Mouse (Mus musculus): Measurements from ENCODE around the gene Macrod2. TPM values are rescaled to one million over a fixed set of nuclear protein-coding genes. Genes with fewer than 3 reads are reported as not detected.

Gene Macrod2
- total RNA-seq, 1 experiment from 2014 or later: 7.5 TPM

DNA sequence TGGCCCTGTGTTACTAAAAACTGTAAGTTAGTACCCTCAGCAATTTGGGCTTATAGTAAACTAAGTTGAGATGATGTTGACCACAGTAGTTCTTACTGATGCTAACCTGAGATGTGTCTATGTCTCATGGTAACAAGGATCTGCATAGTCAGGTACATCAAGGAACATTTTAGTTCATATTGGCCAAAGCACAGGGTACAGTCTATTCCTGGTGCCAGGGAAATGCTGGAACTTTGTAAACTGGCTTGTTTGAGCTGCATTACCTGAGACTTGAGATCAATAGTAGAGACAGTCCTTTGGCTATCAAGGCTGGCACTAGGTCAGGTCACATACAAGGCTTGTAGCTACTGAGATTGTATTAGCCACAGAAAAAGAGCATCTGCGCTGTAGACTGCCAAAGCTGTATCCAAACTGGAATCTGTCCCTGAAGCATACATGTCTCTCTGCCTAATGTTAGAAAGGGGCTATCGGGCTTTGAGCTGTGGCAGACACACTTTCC is 1986.0 kb downstream of the Macrod2 start:
- no peak for DNase-seq

DNA sequence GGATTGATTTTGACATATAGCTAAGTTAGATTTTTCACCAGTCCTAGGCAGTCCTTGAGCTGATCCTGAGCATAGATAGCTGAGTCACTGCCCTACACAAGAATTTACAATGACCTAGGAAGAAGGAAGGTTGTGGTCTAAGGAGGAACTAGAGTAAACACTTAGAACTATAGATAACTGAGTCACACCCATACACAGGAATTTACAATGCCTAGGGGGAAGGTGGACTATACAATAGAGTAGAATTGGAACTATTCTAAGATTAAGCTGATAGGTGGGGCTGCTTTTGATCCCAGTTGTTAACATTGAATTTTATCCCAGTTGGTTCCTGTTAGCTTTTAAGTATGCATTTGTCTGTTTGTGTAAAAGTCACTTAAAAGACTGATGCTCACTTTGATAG is 1998.4 kb downstream of the Macrod2 start:
- no peak for DNase-seq

- no peak for DNase-seq
Observed at GRCm38 (mm10) chr2:142399490-142399889, 2004.4 kb downstream of the Macrod2 start.

GRCm38 (mm10) chr2:142400781-142401180 is 2005.7 kb downstream of the Macrod2 start:
- DNase-seq: no peak

- no peak for DNase-seq
Observed at GRCm38 (mm10) chr2:142401359-142401758, 2006.2 kb downstream of the Macrod2 start.

- no peak for DNase-seq
Observed at GRCm38 (mm10) chr2:142403394-142403793, 2008.3 kb downstream of the Macrod2 start.

GRCm38 (mm10) chr2:142404321-142404720 is 2009.2 kb downstream of the Macrod2 start:
- no peak for DNase-seq

DNA sequence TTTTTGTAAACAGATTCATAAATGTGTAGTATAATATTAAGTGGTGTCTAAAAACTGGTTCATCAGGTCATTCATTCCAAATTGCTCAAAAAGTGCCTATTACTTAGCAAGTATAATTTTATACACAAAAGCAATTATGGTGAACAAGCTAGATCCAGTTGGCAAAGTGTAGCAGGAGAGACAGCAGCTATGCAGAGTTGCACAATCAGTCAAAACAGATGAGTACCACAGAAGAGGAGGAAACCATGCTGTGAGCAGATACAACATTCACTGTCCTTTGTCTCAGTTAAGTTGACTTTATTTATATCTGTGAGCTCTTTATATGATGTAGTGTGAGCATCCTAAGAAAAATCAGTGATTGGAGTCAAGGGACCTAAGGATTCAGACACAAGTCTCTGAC is 2012.2 kb downstream of the Macrod2 start:
- DNase-seq: no peak

GRCm38 (mm10) chr2:142410124-142410523 is 2015.0 kb downstream of the Macrod2 start:
- no peak for DNase-seq

DNA sequence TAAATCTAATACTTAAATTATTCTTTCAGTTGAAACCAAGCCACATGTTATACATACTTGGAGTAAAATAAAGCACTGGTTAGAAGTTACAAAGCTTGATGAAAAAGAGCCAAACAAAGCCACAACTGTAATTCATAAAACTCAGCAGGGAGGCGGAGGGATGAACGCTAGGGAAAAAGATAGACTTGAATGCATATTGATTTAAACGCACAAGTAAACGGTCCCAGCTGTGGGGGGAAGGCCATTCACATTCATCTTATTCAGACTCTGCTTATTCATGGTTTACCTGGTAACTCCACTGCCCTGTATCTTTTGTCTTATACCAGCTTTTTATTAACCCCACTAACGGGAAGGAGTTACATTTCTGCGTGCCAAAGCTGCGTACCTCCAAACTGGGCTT is 2038.0 kb downstream of the Macrod2 start:
- DNase-seq: no peak

- DNase-seq: no peak
Observed at GRCm38 (mm10) chr2:142434731-142435130, 2039.6 kb downstream of the Macrod2 start.

GRCm38 (mm10) chr2:142437606-142438461 is 2042.7 kb downstream of the Macrod2 start:
- DNase-seq: peak; percentile 78

Other genes starting within 250 kb of the Macrod2 start
- not detected in 2 replicates for gene Gm17374, start 243.3 kb upstream of the Macrod2 start, total RNA-seq (2021)
- gene Esf1, start 224.7 kb upstream of the Macrod2 start, total RNA-seq (2021): 23.0 and 27.1 TPM in 2 replicates
- 19.6 and 23.1 TPM in 2 replicates for gene Ndufaf5, start 224.7 kb upstream of the Macrod2 start, total RNA-seq (2021)
- gene Sel1l2, start 5.6 kb upstream of the Macrod2 start, total RNA-seq (2021): not detected in 2 replicates

All from adrenal gland, postnatal 14 days (tissue).